Mouse (Mus musculus): Measurements from ENCODE around the gene Lmntd2.

DNA sequence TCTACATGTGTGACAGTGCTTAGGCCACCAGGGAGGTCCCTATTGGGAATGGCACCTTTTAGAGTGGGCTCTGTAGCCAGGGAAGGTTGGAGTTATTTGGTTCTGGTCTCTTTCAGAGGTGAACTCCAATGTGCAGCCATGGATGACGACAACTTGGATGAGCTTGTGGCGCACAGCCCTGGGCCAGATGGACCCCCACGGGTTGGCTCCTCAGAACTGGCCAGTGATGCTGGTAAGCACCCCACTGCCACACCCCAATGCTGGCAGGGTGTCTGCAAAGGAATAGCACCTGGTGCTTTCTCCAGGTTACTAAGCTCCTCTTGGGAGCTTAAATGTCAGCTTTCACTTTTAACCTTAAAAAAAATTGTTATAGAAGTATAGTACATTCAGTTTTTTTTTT lies 17.2 kb upstream of the Lmntd2 start:
- TF ChIP-seq USF1 (IDR thresholded peaks at IDR 0.05; ENCODE audit: low read depth) (no peak), POLR2A (IDR thresholded peaks at IDR 0.05; ENCODE audit: insufficient read length, low read depth) (no peak), POLR2AphosphoS2 (IDR thresholded peaks at IDR 0.05; ENCODE audit: insufficient read length, low read depth) (no peak), MYOD1 (IDR thresholded peaks at IDR 0.05; ENCODE audit: control insufficient read depth in 1 of 3, insufficient read length in 2 of 3, low read depth in 2 of 3) (no peak), TCF12 (IDR thresholded peaks at IDR 0.05; ENCODE audit: insufficient read depth, poor library complexity, severe bottlenecking) (no peak)
